Mouse (Mus musculus): Measurements from ENCODE around the gene Pdpn. TPM values are rescaled to one million over a fixed set of nuclear protein-coding genes. Genes with fewer than 3 reads are reported as not detected.

Pdpn gene
- total and polyA plus RNA-seq, 2 experiments from 2014 or later: 33.6 to 37.6 TPM

- Histone ChIP-seq H3K36me3 (ENCODE audit: insufficient read depth, low read length) (no peaks in the 10 kb centered on the region), H3K4me3 (ENCODE audit: low read depth, low read length) (no peak overlapping the region), H3K27me3 (ENCODE audit: insufficient read depth, low read length) (no peaks in the 10 kb centered on the region), H3K9me3 (ENCODE audit: low read length) (no peaks in the 10 kb centered on the region), H3K4me2 (ENCODE audit: low read depth, low read length, poor library complexity, severe bottlenecking) (no peak overlapping the region), H3K4me1 (ENCODE audit: insufficient read depth, low read length) (0 out of 2 replicates have a peak, but pooled peaks cover 4% of the 10 kb centered on the region), H3K9ac (replicated peaks; ENCODE audit: low read length, poor library complexity, severe bottlenecking) (no peak overlapping the region), H3K27ac (ENCODE audit: low read depth, low read length) (0 out of 2 replicates have a peak overlapping the region, but pooled peaks have one; percentile 1)
- DNase-seq (ENCODE audit: low spot score) (peak; percentile 60), ATAC-seq (ENCODE audit: low FRiP score) (no peak)
- 14% methylated on average over 12 of the region's 12 CpGs for WGBS
- TF ChIP-seq CTCF (IDR thresholded peaks at IDR 0.05): no peak
These were observed 19.7 kb downstream of the Pdpn start for GRCm38 (mm10) chr4:143279661-143280060.

GRCm38 (mm10) chr4:143279016-143279415 is 20.3 kb downstream of the Pdpn start:
- Histone ChIP-seq H3K27me3 (ENCODE audit: insufficient read depth, low read length) (no peaks in the 10 kb centered on the region), H3K36me3 (ENCODE audit: insufficient read depth, low read length) (no peaks in the 10 kb centered on the region), H3K4me1 (ENCODE audit: insufficient read depth, low read length) (0 out of 2 replicates have a peak, but pooled peaks cover 4% of the 10 kb centered on the region), H3K27ac (ENCODE audit: low read depth, low read length) (no peak overlapping the region), H3K4me3 (ENCODE audit: low read depth, low read length) (no peak overlapping the region), H3K9me3 (ENCODE audit: low read length) (no peaks in the 10 kb centered on the region), H3K9ac (replicated peaks; ENCODE audit: low read length, poor library complexity, severe bottlenecking) (no peak overlapping the region), H3K4me2 (ENCODE audit: low read depth, low read length, poor library complexity, severe bottlenecking) (peak overlapping the region; percentile 46; the same call in 1 of the 2 replicates)
- WGBS: 41% methylated on average over 5 of the region's 5 CpGs
- no peak for DNase-seq (ENCODE audit: low spot score)
- no peak for TF ChIP-seq CTCF (IDR thresholded peaks at IDR 0.05)
- no peak for ATAC-seq (ENCODE audit: low FRiP score)

GRCm38 (mm10) chr4:143278429-143278871 is 20.9 kb downstream of the Pdpn start:
- 6% methylated on average over 14 of the region's 14 CpGs for WGBS
- Histone ChIP-seq H3K9ac (replicated peaks; ENCODE audit: low read length, poor library complexity, severe bottlenecking) (no peak overlapping the region), H3K4me3 (ENCODE audit: low read depth, low read length) (peak overlapping the region; percentile 18; the same call in 1 of the 2 replicates)

GRCm38 (mm10) chr4:143277319-143277718 is 22.0 kb downstream of the Pdpn start:
- Histone ChIP-seq H3K4me1 (ENCODE audit: insufficient read depth, low read length) (0 out of 2 replicates have a peak, but pooled peaks cover 4% of the 10 kb centered on the region), H3K4me2 (ENCODE audit: low read depth, low read length, poor library complexity, severe bottlenecking) (no peak overlapping the region), H3K9me3 (ENCODE audit: low read length) (no peaks in the 10 kb centered on the region), H3K9ac (replicated peaks; ENCODE audit: low read length, poor library complexity, severe bottlenecking) (no peak overlapping the region), H3K4me3 (ENCODE audit: low read depth, low read length) (no peak overlapping the region), H3K27me3 (ENCODE audit: insufficient read depth, low read length) (no peaks in the 10 kb centered on the region), H3K27ac (ENCODE audit: low read depth, low read length) (no peak overlapping the region), H3K36me3 (ENCODE audit: insufficient read depth, low read length) (no peaks in the 10 kb centered on the region)
- DNase-seq (ENCODE audit: low spot score) (no peak), ATAC-seq (ENCODE audit: low FRiP score) (no peak)
- WGBS: 94% methylated on average over 6 of the region's 6 CpGs
- no peak for TF ChIP-seq CTCF (IDR thresholded peaks at IDR 0.05)

More at GRCm38 (mm10) chr4:143278429-143278871, 20.9 kb downstream of the Pdpn start:
- Histone ChIP-seq H3K4me2 (ENCODE audit: low read depth, low read length, poor library complexity, severe bottlenecking) (peak overlapping the region; percentile 46), H3K4me1 (ENCODE audit: insufficient read depth, low read length) (0 out of 2 replicates have a peak, but pooled peaks cover 4% of the 10 kb centered on the region), H3K36me3 (ENCODE audit: insufficient read depth, low read length) (no peaks in the 10 kb centered on the region), H3K9me3 (ENCODE audit: low read length) (no peaks in the 10 kb centered on the region), H3K27ac (ENCODE audit: low read depth, low read length) (0 out of 2 replicates have a peak overlapping the region, but pooled peaks have one; percentile 0), H3K27me3 (ENCODE audit: insufficient read depth, low read length) (no peaks in the 10 kb centered on the region)
- DNase-seq (ENCODE audit: low spot score) (peak; percentile 61), ATAC-seq (ENCODE audit: low FRiP score) (0 out of 2 replicates have a peak, but pooled peaks have one; percentile 27)
- TF ChIP-seq CTCF (IDR thresholded peaks at IDR 0.05): no peak

GRCm38 (mm10) chr4:143271571-143271970 is 27.8 kb downstream of the Pdpn start:
- no peak overlapping the region for H3K9ac ChIP-seq (replicated peaks; ENCODE audit: low read length, poor library complexity, severe bottlenecking)

GRCm38 (mm10) chr4:143270903-143271302 is 28.5 kb downstream of the Pdpn start:
- Histone ChIP-seq H3K9ac (replicated peaks; ENCODE audit: low read length, poor library complexity, severe bottlenecking) (no peak overlapping the region), H3K4me1 (ENCODE audit: insufficient read depth, low read length) (no peaks in the 10 kb centered on the region), H3K27ac (ENCODE audit: low read depth, low read length) (no peak overlapping the region), H3K27me3 (ENCODE audit: insufficient read depth, low read length) (no peaks in the 10 kb centered on the region), H3K4me2 (ENCODE audit: low read depth, low read length, poor library complexity, severe bottlenecking) (no peak overlapping the region), H3K9me3 (ENCODE audit: low read length) (no peaks in the 10 kb centered on the region), H3K36me3 (ENCODE audit: insufficient read depth, low read length) (no peaks in the 10 kb centered on the region), H3K4me3 (ENCODE audit: low read depth, low read length) (no peak overlapping the region)
- ATAC-seq (ENCODE audit: low FRiP score) (no peak), DNase-seq (ENCODE audit: low spot score) (no peak)
- 76% methylated on average over 3 of the region's 3 CpGs for WGBS
- no peak for TF ChIP-seq CTCF (IDR thresholded peaks at IDR 0.05)

More at GRCm38 (mm10) chr4:143271571-143271970, 27.8 kb downstream of the Pdpn start:
- Histone ChIP-seq H3K4me3 (ENCODE audit: low read depth, low read length) (no peak overlapping the region), H3K4me1 (ENCODE audit: insufficient read depth, low read length) (no peaks in the 10 kb centered on the region), H3K27me3 (ENCODE audit: insufficient read depth, low read length) (no peaks in the 10 kb centered on the region), H3K9me3 (ENCODE audit: low read length) (no peaks in the 10 kb centered on the region), H3K27ac (ENCODE audit: low read depth, low read length) (no peak overlapping the region), H3K4me2 (ENCODE audit: low read depth, low read length, poor library complexity, severe bottlenecking) (no peak overlapping the region), H3K36me3 (ENCODE audit: insufficient read depth, low read length) (no peaks in the 10 kb centered on the region)
- DNase-seq (ENCODE audit: low spot score): no peak
- no peak for ATAC-seq (ENCODE audit: low FRiP score)
- 39% methylated on average over 6 of the region's 6 CpGs for WGBS
- no peak for TF ChIP-seq CTCF (IDR thresholded peaks at IDR 0.05)

All from midbrain, postnatal 0 days (tissue).